Mouse (Mus musculus): ENCODE results near the gene Sdr39u1.

- TF ChIP-seq HCFC1 (IDR thresholded peaks at IDR 0.05; ENCODE audit: borderline replicate concordance, insufficient read depth, low read length): no peak
- no peak for TF ChIP-seq ZNF384 (IDR thresholded peaks at IDR 0.05; ENCODE audit: low read depth, low read length)
- no peak for TF ChIP-seq ZC3H11A (IDR thresholded peaks at IDR 0.05; ENCODE audit: borderline replicate concordance, low read depth, low read length)
- no peak for TF ChIP-seq CHD2 (IDR thresholded peaks at IDR 0.05; ENCODE audit: low read depth, low read length)
These were observed 33.5 kb upstream of the Sdr39u1 start for GRCm38 (mm10) chr14:55933586-55933985.
